Mouse (Mus musculus) midbrain, postnatal 0 days (tissue): ENCODE data around the gene Rabep1. TPM values are rescaled to one million over a fixed set of nuclear protein-coding genes. Genes with fewer than 3 reads are reported as not detected.

Experiments
- ATAC-seq: fragments of 200-750 bp; cut with Nextera tagmentation; 2 replicates; pipeline ENCODE4 v1.8.0; 2017; ENCODE audit warnings: moderate number of reproducible peaks, mild to moderate bottlenecking, moderate TSS enrichment, moderate library complexity; ENCODE audit not compliant: low FRiP score
- DNase-seq: peaks from one replicate; pipeline ENCODE4 v3.0.0-alpha.2; 2015; ENCODE audit warnings: low spot score
- H3K27ac ChIP-seq: fragments of 300-500 bp; sonication (generic); 2 replicates; pipeline ENCODE4 v1.5.1; 2014; ENCODE audit warnings: low read depth, mild to moderate bottlenecking, low read length, mixed read lengths
- H3K27me3 ChIP-seq: fragments of 300-500 bp; sonication (generic); 2 replicates; pipeline ENCODE4 v1.6.1; 2014; ENCODE audit warnings: low read length, control low read depth, mixed read lengths; ENCODE audit not compliant: insufficient read depth
- H3K36me3 ChIP-seq: fragments of 300-500 bp; sonication (generic); 2 replicates; pipeline ENCODE4 v1.6.1; 2014; ENCODE audit warnings: low read length, control low read depth, mixed read lengths; ENCODE audit not compliant: insufficient read depth
- H3K4me1 ChIP-seq: fragments of 300-500 bp; sonication (generic); 2 replicates; pipeline ENCODE4 v1.6.1; 2014; ENCODE audit warnings: mild to moderate bottlenecking, control low read depth, antibody characterized with exemption, low read length, mixed read lengths; ENCODE audit not compliant: insufficient read depth
- H3K4me2 ChIP-seq: fragments of 300-500 bp; sonication (generic); 2 replicates; pipeline ENCODE4 v1.6.1; 2014; ENCODE audit warnings: low read depth, mild to moderate bottlenecking, low read length, mixed read lengths; ENCODE audit not compliant: poor library complexity, severe bottlenecking
- H3K4me3 ChIP-seq: fragments of 300-500 bp; sonication (generic); 2 replicates; pipeline ENCODE4 v1.5.1; 2014; ENCODE audit warnings: low read depth, mild to moderate bottlenecking, low read length, moderate library complexity
- H3K9ac ChIP-seq: fragments of 300-500 bp; sonication (generic); replicated peaks from 2 replicates; pipeline ENCODE4 v1.6.1; 2014; ENCODE audit warnings: mild to moderate bottlenecking, low read length, moderate library complexity, mixed read lengths; ENCODE audit not compliant: poor library complexity, severe bottlenecking
- H3K9me3 ChIP-seq: fragments of 300-500 bp; sonication (generic); 2 replicates; pipeline ENCODE4 v1.6.1; 2016; ENCODE audit warnings: low read length, control low read depth
- CTCF ChIP-seq: IDR thresholded peaks from 2 replicates; pipeline ENCODE4 v1.5.1; 2016; ENCODE audit warnings: antibody characterized with exemption, mild to moderate bottlenecking
- WGBS: fragments of 180-500 bp; shearing (Covaris S2); extraction: QIAGEN DNeasy Blood & Tissue Kit; methylation state at CpG from one replicate; pipeline ENCODE4 v1.1.7; 2014; 5-methylcytosine and 5-hydroxymethylcytosine counted together
- polyA plus RNA-seq: library from polyadenylated mRNA; unstranded; fragments of >200 nt; fragmentation: Nextera tagmentation; extraction: Ambion mirVana; gene quantifications from 2 replicates; pipeline ENCODE4 v1.2.1, GENCODE M21; 2015
- total RNA-seq: library from RNA; depleted of rRNA; stranded (reverse); fragments of >200 nt; gene quantifications from 2 replicates; pipeline ENCODE4 v1.2.3, GENCODE M21; 2014

The Rabep1 gene
- total and polyA plus RNA-seq, 2 experiments from 2014 or later = 66.4 to 116 TPM

GRCm38 (mm10) chr11:70821728-70822591 is 22.6 kb upstream of the Rabep1 start:
- peak; percentile 41 for DNase-seq
- Histone ChIP-seq H3K4me1 (no peaks in the 10 kb centered on the region), H3K4me2 (no peak overlapping the region), H3K4me3 (no peak overlapping the region), H3K9ac (no peak overlapping the region), H3K9me3 (no peaks in the 10 kb centered on the region), H3K27me3 (no peaks in the 10 kb centered on the region), H3K36me3 (no peaks in the 10 kb centered on the region), H3K27ac (no peak overlapping the region)
- no peak for TF ChIP-seq CTCF
- WGBS = 60% methylated on average over 17 of the region's 17 CpGs
- ATAC-seq = no peak

GRCm38 (mm10) chr11:70826207-70826606 is 18.4 kb upstream of the Rabep1 start:
- 0 out of 2 replicates have a peak, but pooled peaks have one; percentile 12 for TF ChIP-seq CTCF
- 84% methylated on average over 2 of the region's 2 CpGs for WGBS
- ATAC-seq = no peak

GRCm38 (mm10) chr11:70828975-70829615 is 15.5 kb upstream of the Rabep1 start:
- H3K9me3 ChIP-seq = no peaks in the 10 kb centered on the region
- no peak overlapping the region for H3K27ac ChIP-seq
- no peak overlapping the region for H3K9ac ChIP-seq
- DNase-seq (no peak), ATAC-seq (no peak)
- H3K4me1 ChIP-seq = no peaks in the 10 kb centered on the region
- TF ChIP-seq CTCF = no peak
- no peak overlapping the region for H3K4me2 ChIP-seq
- 90% methylated on average over 11 of the region's 11 CpGs for WGBS
- no peaks in the 10 kb centered on the region for H3K27me3 ChIP-seq
- no peaks in the 10 kb centered on the region for H3K36me3 ChIP-seq
- H3K4me3 ChIP-seq = no peak overlapping the region

More at GRCm38 (mm10) chr11:70826207-70826606, 18.4 kb upstream of the Rabep1 start:
- no peak for DNase-seq
- Histone ChIP-seq H3K4me2 (no peak overlapping the region), H3K27me3 (no peaks in the 10 kb centered on the region), H3K4me1 (no peaks in the 10 kb centered on the region), H3K36me3 (no peaks in the 10 kb centered on the region), H3K9me3 (no peaks in the 10 kb centered on the region), H3K4me3 (no peak overlapping the region), H3K27ac (no peak overlapping the region), H3K9ac (no peak overlapping the region)

- Histone ChIP-seq H3K36me3 (no peaks in the 10 kb centered on the region), H3K27ac (no peak overlapping the region), H3K4me3 (no peak overlapping the region), H3K9ac (no peak overlapping the region), H3K4me2 (no peak overlapping the region), H3K4me1 (no peaks in the 10 kb centered on the region), H3K9me3 (no peaks in the 10 kb centered on the region), H3K27me3 (no peaks in the 10 kb centered on the region)
- ATAC-seq = no peak
- TF ChIP-seq CTCF = no peak
- WGBS = 43% methylated on average over 3 of the region's 3 CpGs
- no peak for DNase-seq
Observed at GRCm38 (mm10) chr11:70831201-70831600, 13.4 kb upstream of the Rabep1 start.

- TF ChIP-seq CTCF = no peak
- Histone ChIP-seq H3K36me3 (no peaks in the 10 kb centered on the region), H3K27me3 (no peaks in the 10 kb centered on the region), H3K4me2 (no peak overlapping the region), H3K4me3 (no peak overlapping the region), H3K9ac (no peak overlapping the region), H3K4me1 (no peaks in the 10 kb centered on the region), H3K27ac (no peak overlapping the region), H3K9me3 (no peaks in the 10 kb centered on the region)
- ATAC-seq = no peak
- no peak for DNase-seq
Observed at GRCm38 (mm10) chr11:70833408-70833807, 11.2 kb upstream of the Rabep1 start.

GRCm38 (mm10) chr11:70833831-70834230 is 10.7 kb upstream of the Rabep1 start:
- Histone ChIP-seq H3K27me3 (no peaks in the 10 kb centered on the region), H3K36me3 (no peaks in the 10 kb centered on the region), H3K9me3 (no peaks in the 10 kb centered on the region), H3K4me3 (no peak overlapping the region), H3K27ac (no peak overlapping the region), H3K4me1 (no peaks in the 10 kb centered on the region), H3K9ac (no peak overlapping the region), H3K4me2 (no peak overlapping the region)
- DNase-seq = no peak
- no peak for TF ChIP-seq CTCF
- 62% methylated on average over 3 of the region's 3 CpGs for WGBS
- ATAC-seq = no peak
